Mouse (Mus musculus) kidney, adult 11 months (tissue): ENCODE measurements at regions not wholly inside any gene's neighbourhood (a gene's known extent, or its start where the extent isn't known, plus 50 kb on each side); places are given as distances from the start of the nearest gene placed in this dataset.
"Not testable (repeated sequence)": the region's sequence is repeated elsewhere in the genome, so short reads cannot be mapped to it uniquely, and the experiment has no call there.

Experiments used
- DNase-seq: peaks from one replicate; pipeline ENCODE4 v3.0.0; 2022

DNA sequence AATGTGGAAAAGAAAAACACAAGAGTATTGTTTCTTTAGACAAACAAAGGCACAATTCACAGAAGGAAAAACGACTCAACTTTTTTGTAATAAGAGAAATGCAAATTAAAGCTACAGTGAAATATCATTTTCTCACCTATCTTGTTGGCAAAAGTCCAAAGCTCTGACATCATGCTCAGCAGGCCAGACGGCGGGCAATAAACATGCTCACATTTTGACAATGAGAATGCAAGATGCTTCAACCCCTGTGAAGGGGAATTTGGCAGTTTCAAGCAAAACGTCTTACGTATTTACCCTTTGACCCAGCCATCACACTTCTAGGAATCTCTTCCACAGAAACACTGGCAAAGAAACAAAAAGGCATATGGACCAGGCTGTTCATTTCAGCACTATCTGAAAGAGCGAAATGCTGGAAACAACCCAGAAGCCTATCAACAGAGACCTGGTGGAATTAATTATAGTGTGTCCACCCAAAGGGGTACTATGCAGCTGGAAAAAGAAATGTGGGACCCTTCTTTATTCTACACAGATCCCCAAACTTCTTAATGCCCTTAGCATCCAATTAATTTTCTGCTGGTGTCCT, 203.4 kb upstream of the 2610301B20Rik start:
- DNase-seq: no peak

DNA sequence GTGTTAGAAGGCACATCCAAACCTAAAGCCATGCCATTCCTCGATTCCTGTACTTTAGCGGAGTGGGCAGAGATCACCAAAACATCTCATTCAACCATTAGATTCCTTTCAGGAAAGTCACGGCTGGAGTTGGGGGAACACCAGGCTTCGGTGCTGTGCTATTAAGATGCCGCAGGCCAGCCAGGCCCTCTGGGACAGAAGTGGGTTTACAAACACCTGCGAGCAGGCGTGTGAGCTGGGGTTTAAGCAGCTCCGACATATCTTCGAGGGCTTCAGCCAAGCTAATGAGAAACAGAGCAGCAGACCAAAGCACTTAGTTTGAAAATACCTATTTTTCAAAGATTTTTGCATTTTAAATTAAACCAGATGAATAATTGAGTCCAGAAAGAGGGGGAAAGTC, 183.2 kb upstream of the 2610301B20Rik start:
- no peak for DNase-seq

DNA sequence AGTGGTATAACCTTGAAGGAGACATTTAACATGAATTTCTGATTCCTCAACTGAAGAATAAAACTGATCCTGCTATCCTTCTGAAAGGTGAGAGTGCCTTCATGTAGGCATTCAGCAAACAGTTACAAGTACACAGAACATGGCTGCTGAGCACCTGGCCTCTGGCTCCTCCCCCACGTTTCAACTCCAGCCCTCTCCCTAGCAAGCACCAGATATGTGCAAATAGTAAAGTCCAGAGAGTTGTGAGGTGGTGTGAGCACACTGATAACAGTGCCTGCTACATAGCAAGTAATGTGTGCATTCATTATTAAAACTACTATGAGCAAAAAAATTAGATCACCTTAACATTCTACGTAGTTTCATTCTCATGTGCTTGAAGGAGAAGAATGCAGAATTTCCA, 181.4 kb upstream of the 2610301B20Rik start:
- DNase-seq: no peak

DNA sequence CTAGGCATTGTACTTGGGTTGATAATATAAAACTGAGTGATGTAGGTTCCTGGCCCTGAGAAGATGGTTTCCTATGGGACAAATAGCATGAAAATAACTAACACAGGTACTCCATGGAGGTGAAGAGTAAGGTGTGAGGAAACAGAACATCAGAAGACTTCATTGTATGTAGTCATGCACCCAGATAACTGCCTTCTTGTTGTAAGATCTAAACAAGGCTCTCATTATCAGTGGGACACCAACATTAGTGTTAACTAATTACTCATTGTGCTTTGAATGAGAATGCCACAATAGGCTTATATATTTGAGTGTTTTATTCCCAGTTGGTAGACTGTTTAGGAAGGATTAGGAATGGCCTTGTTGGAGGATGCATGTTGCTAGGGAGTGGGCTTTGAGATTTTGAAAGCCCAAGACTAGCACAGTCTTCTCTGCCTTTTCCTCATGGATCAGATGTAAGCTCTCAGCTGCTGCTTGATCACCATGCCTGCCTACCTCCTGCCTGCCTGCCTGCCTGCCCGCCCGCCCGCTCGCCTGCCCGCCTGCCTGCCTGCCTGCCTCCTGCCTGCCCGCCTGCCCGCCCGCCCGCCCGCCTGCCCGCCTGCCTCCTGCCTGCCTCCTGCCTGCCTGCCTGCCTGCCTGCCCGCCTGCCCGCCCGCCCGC, 180.7 kb upstream of the 2610301B20Rik start:
- no peak for DNase-seq

DNA sequence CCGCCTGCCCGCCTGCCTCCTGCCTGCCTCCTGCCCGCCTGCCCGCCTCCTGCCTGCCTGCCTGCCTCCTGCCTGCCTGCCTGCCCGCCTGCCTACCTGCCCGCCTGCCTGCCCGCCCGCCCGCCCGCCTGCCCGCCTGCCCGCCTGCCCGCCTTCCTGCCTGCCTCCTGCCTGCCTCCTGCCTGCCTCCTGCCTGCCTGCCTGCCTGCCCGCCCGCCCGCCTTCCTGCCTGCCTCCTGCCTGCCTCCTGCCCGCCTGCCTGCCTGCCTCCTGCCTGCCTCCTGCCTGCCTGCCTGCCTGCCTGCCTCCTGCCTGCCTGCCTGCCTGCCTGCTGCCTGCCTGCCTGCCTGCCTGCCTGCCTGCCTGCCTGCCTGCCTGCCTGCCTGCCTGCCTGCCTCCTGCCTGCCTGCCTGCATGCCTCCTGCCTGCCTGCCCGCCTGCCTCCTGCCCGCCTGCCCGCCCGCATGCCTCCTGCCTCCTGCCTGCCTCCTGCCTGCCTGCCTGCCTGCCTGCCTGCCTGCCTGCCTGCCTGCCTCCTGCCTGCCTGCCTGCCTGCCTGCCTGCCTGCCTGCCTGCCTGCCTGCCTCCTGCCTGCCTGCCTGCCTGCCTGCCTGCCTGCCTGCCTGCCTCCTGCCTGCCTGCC, 180.1 kb upstream of the 2610301B20Rik start:
- DNase-seq: not testable (repeated sequence)

DNA sequence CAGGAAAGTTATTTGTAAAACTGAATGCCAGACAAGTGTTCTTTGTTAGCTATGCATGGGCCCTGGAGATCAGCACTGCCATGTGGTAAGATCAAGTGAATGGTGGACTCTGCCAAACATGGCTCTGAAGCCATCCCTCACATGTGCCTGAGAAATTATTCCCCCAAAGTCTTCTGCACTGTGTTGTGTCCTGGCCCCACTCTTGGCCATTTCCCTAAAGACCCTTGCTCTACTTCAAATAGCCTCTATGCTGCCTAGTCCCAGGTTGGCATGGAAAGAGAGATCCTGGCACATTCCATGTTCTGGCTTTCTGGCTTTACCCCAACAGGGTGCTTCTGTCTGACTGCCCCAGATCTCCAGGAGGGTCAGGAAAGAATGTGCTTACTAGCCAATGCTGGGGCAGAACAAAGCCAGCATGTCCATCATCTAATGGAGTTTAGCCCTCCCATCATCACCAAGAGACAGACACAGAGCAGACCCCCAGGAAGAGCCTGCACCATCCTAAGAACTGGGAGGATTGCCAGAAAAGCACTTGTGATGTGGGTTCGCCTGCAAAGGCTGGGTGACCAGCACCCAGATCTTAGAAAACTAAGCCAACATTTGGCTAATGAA, 177.0 kb upstream of the 2610301B20Rik start:
- DNase-seq: no peak

DNA sequence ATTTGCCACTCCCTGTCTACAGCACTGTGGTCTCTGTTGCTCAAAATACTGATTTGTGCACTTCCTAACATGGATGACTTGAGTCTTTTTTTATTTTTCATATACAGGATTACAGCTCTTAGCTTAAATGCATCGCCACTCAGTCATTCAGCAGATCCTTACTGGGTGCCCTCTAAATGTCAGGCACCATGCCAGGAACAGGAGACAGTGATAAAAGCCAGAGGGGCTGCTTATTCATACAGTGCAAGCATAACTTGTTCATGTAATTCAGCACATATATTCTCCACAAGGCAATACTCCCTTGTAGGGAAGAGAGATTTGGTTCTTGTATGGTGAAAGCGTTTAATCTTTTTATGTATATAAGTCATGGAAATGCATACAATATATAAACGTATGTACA, 175.7 kb upstream of the 2610301B20Rik start:
- DNase-seq: no peak

DNA sequence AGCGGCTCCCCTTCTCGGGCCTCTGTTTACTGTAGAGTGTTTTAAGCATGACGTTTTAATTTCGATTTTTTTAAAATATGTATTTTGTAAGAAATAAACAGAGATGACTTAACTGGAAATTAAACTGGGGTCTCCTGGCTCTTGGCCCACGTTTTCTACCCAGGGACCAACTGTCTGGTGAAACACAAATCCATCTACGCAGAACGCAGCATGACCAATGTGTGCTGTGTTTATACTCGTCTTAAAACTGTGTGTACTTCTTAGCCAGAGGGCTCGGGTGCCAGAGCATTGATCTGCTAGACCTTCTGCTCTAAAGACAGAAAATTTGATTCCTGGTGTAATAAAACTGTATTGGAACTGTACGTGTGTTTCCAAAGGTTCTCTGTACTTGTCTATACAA, 172.8 kb upstream of the 2610301B20Rik start:
- no peak for DNase-seq

DNA sequence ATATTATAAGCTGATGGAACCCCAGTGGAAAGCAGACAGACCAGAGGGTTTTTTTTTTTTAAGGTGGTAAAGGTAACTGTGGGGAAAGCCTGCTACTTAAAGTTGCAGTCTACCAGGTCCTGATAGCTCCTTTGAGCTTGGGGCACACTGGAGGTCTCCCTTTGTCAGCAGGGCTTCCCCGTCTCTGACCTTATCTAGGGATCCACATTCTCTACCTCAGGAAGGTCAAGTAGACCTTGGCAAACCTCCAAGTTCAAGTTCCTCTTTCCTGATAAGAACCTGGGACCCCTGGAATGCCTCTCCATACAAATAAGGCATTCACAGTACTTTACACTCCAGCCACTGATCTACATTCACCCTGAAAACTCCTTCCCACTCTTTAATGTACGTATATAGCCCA, 171.1 kb upstream of the 2610301B20Rik start:
- DNase-seq: no peak

DNA sequence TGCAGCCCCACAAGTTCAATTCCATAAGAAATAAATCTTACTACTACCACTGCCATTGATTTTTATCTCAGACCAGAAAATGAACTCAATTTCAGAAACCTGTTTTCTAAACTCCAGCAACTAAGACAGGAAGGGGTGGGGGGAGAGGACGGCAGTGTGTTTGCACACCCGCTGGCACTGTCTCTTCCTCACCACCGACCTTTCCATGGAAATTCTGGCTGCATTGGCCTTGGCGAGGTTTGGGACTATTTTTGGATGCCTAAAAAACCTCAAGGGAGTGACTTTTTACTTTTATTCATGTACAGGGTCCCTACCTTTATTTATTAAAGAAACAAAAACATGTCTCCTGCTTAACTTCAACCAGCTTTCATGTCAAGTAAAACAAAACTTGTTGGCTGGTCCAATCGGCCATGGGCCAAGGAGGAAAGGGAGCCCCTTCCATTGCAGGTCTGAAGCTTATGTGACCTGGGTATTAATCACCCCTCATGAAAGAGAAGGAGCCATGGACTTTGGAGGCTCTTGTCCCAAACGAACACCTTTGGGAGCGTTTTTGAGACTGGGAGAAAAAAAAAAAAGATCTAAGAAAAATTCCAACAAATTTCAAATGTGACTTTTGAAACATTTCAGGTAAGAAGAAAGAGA, 167.2 kb upstream of the 2610301B20Rik start:
- DNase-seq: no peak

DNA sequence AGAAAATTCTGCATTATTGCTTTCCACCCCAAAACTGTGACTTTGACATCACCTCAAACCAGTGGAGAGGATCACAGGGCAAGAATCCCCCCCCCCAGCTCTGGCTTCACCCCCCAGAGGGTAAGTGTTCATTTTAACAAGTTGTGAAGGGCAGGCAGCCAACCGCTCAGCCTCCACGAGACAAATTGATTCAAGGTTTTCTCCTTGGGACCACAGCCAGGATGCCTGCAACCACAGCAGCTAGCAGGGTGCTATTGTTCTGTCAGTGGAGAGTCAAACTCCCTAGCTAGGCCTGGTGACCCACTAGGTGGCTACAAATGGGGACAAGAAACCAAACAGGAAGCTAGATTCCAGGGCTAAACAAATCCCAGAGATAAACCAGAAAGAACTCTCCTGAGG, 166.6 kb upstream of the 2610301B20Rik start:
- DNase-seq: no peak

DNA sequence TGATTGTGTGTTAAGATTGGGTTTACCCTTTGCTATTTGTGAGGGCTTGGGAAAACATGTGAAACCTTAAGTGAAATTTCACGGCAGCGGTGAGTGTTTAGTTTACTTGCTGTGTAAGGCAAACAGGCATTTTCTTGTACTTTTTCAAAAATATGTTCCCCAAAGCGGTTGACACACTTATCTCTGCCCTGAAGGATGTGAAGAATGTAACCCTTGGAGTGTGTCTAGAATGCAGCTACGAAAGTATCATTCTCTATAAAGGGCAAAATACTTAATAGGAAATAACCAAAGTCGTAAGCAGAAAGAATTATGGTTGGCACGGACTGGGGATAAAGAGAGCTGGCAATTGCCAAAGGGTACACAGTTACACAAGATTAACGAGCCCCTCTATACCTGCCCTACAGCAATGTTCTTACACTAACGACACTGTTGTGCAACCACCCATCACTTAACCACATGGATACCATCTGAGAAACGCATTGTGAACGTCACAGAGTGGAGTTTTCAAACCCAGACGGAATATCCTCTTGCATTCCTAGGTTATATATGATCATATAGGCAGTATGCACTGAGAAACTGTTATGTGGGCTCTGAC, 162.3 kb upstream of the 2610301B20Rik start:
- no peak for DNase-seq

DNA sequence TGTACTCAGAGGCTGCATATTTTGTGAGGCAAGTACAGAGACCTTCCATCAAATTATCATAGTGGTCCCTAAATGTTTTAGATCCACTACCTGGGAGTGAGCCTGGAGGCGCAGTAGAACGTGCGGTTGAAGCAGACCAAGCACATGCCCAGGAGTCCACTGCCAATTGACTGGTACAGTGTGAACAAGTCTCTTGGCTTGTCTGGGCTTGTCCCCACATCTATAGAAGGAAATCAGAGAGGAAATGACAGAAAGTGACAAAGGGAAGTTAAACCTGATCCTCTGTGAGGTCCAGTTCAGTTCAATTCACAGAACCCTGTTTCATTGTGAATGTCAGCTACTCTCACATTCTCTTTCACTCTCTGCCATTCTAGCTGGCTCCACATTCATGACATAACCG, 151.0 kb upstream of the 2610301B20Rik start:
- DNase-seq: no peak

DNA sequence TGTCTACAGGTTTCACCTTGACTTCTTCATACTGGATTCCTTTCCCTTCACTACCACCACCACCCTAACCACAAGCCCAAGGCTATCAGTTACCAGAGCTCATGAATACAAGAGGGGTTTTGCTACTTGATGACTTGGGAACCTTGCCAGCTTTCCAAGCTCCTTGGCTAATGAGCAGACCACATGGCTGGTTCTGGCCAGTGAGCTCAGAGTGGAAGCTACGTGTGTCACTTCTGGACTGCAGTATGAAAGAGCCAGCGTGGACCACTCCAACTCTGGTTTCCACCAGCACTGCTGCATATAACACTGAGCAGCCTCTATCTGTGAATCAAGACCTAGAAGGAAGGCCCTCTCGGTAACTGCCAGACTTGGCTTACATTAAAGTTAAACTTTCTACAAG, 146.4 kb upstream of the 2610301B20Rik start:
- DNase-seq: peak; percentile 55

DNA sequence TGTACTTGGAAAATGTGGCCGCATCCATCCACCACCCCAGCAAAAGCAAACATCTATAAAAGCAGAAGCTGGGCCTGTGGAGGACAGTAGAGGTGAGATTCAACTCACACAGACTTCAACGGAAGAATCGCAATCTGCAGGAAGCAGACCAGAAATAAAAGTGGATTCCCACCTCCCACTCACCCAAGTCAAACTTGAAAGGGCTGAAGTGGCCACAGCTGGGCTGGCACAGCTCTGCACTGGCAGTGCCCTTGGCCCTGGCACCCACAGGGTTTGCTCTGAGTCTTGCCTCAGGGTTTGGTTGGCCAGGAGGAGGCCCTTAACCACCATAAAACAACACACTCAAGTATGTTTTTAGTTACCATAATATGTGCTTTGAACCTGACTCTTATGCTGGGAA, 129.1 kb upstream of the 2610301B20Rik start:
- DNase-seq: no peak

DNA sequence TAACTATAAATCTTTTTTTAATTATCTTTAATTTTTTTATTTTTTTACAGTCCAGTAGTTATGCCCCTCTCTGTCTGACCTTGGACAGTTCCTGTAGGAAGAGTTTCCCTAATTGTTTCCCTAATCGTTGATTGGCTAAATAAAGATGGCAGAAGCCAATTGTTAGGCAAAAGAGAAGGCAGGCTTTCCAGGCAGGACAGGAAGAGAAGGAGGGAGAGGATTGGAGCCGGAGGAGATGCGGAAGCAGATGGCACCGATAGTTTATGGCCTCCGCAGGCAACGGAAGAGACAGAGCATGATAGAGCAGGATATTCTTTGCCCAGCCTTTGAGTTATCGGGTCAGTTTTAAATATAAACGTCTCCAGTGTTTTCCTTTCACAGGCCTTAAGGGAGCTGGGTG, 125.5 kb upstream of the 2610301B20Rik start:
- DNase-seq: no peak

DNA sequence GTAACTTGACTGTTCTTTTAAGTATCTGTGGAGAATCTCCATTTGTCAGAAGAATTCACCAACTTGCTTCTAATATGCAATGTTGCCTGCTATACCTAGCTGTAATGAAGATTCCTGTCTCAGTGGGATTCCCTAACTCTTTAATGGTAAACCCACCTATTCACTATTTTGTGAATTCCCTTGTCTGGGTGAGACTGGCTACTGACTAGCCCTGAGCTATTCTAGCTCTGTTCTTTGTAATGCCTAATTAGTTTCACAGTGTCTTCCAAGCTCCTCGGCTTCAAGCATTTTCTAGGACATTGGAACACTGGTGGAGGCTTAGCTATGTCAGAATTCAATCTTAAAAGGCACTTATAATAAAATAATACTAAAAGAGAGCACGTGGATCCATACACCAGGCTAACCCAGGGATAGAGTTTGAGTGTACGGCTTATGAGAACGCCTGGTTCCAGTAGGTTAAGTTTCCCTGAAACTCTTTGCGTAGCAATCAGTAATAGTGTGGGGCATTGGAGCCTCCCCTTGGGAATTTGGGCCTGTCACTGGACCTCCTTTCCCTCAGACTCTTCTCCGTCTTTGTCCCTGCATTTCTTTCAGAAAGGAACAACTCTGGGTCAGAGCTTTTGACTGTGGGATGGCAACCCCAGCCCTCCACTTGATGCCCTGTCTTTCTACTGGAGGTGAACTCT, 123.8 kb upstream of the 2610301B20Rik start:
- DNase-seq: not testable (repeated sequence)

DNA sequence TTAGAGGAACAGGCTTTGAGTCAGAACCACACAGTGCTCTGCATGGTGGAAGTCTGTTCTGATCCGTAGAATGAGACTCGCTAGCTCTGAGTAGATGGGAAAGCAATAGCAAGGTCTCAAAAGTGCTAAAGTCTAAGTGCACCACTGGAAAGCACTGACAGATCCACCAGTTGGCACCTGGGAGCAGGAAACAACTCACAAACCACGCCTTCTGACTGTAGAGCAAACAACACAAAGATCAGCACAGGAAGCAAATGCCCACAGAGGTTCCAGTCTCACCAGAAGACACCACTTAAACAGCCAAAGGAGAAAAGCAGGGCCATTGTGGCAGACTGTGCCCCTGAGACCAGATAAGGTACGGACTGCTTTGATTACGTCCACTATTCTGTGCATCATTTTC, 121.1 kb upstream of the 2610301B20Rik start:
- DNase-seq: no peak

DNA sequence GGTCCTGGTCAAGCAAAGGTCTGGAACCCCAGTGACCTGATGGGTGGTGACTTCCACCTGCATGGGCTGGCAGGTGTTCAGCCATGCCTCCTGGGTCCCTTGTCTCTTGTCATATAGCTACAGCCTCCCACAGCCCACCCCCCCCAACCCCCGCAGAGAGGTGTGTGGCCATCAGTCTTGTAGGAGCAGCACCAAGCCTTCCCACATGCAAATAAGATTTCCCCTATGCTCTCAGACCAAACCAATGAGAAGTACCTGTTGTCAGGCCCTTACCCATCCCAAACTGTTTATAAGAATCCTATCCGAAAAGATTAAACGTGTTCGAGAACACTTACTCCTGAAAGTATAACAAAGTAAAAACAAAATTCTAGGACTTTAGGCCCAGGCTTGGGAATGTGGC, 114.8 kb upstream of the 2610301B20Rik start:
- no peak for DNase-seq

DNA sequence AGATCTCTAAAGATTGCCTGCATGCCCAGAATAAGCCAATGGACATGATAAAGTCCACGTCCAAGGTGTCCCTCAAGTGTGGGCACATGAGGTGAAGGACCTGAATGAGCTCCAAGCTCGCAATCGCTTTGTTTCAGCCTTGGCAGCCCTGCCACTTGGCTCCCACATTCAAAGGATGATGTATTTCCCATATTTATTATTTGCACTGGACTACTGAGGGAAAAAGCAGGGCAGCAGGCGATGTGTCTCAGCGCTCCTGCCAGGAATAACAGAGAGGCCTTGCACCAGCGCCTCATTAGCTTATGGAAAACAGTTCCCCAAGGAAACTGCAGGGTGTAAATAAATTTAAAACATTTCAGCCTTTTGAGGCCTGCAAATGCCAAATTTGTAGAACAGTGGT, 106.6 kb upstream of the 2610301B20Rik start:
- no peak for DNase-seq

DNA sequence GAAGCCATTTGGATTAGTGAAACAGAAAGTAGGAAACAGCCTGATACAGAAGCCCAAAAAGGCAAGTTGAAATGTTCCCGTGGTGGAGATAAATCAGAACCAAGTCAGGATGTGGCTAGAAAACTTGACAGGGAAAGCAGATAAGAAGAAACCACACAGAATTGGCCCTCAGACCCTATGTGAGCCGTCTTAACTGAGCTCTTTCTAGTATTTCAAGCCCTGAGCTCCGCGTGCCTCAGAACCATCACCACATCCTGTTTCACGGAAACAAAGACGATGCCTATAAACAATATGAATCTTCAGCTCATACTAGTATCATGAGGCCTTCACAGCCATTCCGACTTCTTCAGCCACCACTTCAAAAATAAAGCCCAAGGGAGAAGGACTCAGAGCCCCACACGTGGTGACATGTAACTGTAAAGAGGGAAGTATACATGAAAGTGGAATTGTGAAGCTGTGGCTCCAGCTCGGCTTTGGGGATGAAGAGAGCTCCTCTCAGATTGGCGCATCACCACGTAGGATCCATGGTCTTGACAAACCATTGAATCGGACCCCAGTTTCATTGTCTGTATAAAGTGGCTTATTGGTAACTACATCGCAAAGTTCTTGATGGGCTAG, 104.2 kb upstream of the 2610301B20Rik start:
- DNase-seq: peak; percentile 7

DNA sequence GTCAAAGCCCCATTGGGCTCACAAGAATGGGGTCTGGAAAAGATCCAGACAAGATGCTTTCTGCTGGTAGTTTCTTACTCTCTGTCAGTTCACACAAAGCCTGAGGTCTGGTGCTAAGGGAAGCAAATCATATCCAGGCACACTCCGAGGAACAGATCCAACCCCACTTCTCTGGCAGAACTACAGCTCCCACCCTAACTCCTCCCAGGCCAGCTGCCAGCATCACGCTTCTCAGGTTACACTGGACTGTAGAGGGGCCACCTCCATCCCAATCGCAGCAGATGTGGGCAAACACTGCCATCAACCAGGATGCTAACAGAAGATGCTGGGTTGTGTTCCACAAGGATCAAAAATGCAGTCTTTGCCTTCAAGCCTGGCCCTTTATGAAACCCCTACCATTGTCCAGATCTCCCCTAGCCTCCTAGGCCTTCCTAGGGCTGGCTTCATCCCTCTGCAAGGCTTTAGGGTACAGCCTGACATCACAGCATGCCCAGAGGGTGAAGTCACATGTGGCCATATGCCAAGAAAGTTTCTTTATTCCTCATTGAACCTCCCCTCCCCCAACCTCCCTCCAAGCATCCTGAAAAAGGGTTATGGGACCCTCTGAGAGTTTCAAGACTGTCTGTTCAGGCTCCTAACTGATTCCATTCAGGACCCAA, 99.6 kb upstream of the 2610301B20Rik start:
- DNase-seq: no peak
